Mouse (Mus musculus): Measurements from ENCODE around the gene Bcl2l11. TPM values are rescaled to one million over a fixed set of nuclear protein-coding genes. Genes with fewer than 3 reads are reported as not detected.
A peak's percentile ranks its signal among the peaks of the same experiment; 100 is the strongest.

Gene Bcl2l11
- total RNA-seq, 2 experiments from 2014 or later: 6.1 to 7.0 TPM

DNA sequence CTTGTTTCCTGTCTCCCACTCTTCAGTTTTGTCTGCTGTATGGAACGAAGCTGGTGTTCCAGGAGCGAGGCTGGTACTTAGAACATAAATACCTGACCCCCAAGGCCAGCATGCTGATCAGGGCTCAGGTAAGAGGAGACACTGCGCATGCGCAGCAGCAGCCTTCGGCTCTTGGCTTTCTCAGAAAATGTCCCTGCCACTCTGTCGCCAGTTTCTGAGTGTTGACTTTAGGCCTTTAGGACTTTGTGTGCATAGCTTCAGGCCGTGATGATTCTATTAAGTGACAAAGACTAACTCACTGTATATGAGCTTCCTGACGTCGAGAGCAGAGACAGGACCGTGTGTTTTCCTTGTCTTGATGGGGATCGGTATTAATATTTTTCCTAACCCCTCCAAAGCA, 20.2 kb upstream of the Bcl2l11 start:
- no peak for DNase-seq (ENCODE audit: low spot score in 2 of 2)

DNA sequence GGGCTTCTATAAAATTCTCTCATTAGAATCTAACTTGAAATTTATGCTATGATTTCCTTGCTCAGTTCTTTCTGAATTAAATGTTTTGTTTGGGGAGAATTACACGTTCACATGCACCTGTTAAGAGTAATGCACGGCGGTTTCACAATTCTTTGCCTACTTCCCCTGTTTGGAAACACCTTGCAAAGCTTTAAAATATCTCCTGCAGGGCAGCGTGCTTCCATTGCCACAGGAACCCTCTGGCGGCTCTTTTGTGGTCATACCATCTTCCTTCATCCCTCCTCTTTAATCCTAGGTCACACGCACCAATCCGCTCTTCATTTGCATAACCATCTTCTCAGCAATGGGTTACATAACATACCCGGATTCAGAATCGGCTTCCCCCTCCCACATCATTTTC, 14.3 kb upstream of the Bcl2l11 start:
- DNase-seq (ENCODE audit: low spot score in 2 of 2): no peak

DNA sequence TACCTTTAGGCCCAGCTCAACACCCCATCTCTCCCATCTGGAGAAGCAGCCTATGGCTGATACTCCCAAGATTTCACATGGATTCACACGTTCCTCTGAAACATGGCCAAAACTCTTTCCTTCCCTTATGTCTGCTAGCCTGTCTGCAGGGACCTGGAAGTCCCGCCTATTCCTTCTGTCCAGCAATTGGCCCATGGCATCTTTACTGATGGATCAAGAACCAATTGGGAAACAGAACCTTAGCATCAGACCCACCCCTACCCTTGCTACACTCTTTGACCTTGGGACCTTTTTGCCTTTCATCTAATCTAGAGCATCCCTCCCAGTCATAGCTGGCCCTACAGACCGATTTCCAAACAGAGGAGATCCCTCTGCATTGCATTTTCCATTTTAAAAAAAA, 11.2 kb upstream of the Bcl2l11 start:
- no peak for DNase-seq (ENCODE audit: low spot score in 2 of 2)

DNA sequence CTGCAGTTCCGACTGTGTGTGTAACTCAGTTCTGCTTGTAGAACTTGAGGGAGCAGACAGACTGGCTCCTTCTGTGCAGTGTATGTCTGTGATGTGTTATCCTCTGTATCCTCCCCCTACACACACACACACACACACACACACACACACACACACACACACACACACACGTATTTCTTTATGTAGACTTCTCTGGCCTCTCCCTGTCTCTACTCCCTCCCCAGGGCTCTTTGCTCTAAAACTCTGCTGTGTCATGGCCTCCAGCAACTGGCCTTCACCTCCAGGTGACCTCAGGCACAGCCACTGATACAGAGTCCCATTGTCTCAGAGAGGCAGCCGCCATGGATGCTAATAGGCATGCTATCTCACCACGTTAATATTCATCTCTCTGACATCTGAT, 10.3 kb upstream of the Bcl2l11 start:
- DNase-seq (ENCODE audit: low spot score in 2 of 2): no peak

DNA sequence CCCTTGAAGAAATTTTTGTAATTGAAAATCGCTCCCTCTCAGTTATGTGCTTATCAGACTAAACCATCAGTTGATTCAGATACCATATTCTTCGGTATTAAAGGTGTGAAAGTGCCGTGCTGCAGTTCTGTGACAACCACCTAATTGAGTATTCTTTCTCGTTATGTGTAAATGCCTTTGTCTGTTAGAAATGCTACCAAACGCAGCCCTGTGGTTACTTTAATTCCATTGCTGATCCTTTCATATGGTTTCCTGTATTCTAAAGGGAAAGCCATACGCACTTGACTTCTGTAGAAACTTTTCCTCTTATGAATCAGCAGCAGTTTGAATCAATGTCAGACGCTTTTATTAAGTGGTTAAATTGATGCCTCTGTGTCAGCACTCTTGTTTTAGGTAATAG, 8.2 kb upstream of the Bcl2l11 start:
- no peak for DNase-seq (ENCODE audit: low spot score in 2 of 2)

DNA sequence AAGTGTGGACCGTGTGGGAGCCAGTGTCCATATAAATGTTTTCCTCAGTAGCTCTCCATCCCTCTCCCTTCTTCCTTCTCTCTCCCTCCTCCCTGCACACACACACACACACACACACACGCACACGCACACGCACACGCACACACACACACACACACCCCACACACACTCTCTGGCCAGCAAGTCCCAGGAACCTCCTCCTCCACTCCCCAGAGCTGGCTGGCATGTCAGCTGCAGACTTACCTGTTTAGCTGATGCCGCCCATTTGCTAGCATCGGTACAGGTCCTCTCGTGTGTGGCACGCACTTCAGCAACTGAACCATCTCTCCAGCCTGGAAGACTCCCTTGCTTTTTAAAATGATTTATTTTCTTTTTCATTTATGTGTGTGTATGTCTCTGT, 6.9 kb upstream of the Bcl2l11 start:
- no peak for DNase-seq (ENCODE audit: low spot score in 2 of 2)

DNA sequence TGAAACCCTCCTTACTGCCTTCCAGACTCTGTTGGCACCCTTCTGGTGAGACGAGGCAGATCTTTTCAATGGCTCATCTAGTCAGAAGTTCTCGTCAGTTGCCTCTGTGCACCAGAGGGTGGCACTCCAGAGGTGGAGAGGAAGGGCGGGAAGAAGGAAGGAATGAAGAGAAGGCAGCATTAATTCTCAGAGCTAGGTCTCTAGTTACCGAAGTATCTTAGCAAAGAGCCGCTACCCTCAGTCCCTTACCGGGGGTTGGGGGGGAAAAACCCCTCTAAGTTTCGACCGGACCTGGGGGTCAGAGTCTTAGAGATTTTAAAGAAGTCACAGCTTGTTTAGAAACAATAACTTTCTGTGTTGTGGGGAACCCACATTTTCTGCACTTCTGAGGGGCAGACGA, 3.3 kb upstream of the Bcl2l11 start:
- DNase-seq (ENCODE audit: low spot score in 2 of 2): peak; percentile 33 to 60

DNA sequence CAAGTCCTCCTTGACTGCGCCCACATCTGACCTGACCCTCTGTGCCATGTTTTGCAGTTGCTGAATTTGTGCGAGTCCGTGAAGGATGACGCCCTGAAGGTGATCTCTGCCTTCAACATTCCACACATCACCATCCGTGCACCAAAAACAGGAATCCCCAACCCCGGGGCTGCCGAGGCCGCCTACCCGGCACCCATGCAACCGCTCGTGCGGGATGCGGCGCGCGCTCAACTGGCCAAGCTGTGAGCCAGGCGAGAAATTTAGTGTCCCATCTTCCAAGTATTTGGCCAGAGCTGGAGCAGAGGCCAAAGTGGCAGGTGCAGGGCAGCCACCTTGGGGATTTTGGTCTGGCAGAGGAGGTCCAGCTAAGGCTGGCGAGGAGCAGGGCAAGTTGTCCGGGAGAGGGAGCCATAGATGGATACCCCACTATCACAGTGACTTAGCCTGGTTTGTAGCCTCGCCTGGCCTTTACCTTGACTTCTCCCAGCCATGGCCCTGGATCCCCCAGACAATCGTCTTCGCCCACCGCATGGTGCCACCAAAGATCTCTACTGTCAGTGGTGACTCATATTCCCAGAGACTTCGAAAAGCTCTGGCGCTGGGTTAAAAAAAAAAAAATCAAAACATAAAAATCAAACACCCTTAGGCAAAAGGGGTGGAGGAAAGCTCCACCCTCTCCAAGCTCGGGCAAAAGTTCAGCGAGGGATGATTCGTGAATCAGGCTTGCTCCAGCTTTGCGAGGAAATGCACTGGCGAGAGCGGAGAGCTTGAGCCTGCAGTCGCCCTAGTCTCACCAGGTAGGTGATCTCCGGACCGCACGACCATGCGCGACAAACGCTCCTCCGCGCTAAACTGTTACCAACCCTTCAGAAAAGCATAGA, 2.7 kb upstream of the Bcl2l11 start:
- DNase-seq (ENCODE audit: low spot score in 2 of 2): no peak

DNA sequence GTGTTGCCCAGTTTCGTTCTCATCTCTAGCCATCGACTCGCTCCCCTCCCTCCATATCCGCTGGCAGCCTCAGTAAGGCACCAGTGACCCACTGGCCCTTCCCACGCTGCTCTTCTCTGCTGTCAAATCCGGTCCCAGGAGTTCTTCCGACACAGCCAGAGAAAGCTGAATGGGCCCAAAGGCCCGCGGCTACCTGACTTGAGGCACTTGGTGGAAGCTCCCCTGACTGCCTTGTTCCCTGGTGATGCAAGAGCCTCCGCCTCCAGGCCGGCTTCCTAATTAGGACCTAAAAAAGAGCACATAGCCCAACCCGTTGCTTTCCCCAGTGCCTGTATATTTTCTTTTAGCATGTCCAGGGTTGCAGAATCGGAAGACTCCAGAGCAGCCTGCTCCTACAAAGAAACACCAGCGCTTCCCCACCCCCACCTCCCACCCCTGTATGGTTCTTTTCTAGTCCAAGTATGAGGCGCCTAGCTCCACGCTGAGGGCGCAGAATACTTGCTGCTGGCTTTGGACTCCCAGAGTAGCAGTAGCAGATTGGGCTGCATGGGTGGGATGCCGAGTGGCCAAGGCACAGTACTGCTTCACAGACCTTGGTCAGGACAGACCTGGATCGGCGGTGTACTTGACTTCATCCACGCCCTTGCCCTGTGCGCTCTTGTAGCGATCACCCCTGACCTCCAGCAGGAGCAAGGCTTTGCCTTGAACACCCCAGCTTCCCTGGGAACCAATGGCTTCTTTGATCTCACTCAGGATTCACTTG, 1.7 kb upstream of the Bcl2l11 start:
- peak in 1 of 2 experiments; percentile 20 for DNase-seq (ENCODE audit: low spot score in 2 of 2)

DNA sequence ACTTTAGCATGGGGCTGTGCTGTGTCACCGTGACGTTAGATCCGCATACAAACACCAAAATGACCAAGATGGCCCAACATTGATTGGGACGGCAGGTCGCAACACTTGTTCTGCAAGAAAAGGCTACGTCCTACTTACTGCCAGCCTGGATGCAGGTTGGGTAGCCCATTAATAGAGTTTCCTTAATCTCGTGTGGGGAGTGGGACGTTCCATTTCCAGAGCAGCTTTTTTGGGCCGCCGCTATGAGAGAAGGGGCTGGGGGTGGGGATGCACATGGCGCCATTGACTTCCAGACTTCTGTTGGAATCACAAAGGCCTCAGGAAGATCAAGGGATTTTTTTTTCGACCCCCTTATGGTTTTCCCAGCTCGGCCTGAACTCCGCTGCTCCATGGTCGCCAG, 1.1 kb upstream of the Bcl2l11 start:
- no peak for DNase-seq (ENCODE audit: low spot score in 2 of 2)

DNA sequence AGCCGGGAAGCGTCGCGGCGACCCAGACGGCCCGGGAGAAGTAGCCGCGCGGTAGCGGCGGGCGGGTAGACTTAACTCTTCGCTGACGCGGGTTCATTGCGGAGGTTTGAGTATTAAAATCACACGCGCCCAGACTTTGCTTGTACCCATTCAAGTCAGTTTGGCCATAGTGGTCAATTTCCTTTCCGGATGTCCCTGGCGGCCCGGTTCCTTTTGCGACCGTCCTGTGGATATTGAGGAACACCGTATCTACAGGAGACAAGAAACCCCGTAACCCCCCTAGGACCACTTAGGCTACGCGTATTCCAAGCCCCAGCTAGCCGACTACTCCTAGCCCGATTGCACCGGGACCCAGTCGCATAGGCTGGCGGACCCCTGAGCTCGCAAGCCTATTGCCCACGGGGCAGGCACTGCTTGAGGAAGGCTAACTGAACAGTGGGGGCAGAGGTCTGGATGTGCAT, 783 bp downstream of the Bcl2l11 start:
- DNase-seq (ENCODE audit: low spot score in 2 of 2): peak in 1 of 2 experiments; percentile 7

DNA sequence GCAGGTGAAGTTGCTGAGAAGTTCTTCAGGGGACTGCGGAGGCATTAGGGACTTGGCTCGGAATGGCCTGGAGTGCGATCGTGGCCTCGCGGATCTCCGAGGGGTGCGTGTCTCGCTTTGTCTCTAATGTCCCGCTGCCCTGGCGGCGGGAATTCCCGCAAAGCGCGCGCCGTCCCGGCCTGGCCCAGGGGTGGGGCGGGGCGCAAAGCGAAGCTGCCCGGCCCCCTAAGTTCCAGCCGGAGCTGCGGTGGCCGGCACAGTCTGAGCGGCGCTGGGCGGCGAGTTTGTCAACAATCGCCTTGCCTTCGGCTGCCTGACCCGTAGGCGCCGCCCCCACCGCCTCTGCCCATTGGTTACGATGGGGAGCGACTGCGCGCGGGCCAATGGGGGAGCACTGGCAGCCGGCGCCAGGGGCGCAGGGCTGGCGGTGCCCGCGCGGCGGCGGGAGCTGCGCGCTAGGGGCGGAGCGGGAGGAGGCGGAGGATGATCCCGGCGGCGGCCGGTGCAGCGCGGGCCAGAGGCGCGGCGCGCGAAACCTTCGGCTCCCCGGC, 1.4 kb downstream of the Bcl2l11 start:
- DNase-seq (ENCODE audit: low spot score in 2 of 2): peak; percentile 77 to 87

DNA sequence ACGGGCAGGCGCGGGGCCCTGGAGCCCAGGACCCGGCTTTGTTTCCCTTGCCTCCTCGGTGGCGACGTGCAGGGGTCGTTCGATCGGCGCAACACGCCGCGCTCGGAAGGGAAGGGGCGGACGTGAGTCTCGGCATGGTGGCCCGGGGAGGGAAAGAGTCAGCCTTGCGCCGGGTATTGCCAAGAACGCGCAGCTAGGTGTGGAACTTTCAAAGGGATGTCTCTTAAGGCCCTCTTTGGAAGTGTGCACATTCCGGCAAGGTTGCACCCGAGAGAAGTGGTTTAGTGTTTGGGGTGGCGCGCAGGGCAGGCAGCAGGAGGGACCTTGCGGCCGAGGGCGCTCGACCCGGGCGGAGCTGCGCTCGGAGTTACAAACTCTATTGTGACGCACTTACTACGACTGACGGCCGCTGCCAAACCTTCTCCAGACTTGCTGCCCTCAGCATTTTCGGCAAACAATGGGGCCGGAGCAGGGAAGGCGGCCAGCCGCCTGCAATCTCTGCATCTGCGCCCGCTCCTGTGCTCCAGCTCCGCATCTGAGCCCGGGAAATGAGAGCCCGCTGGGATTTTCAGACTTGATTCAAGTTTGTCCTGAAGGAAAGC, 2.0 kb downstream of the Bcl2l11 start:
- DNase-seq (ENCODE audit: low spot score in 2 of 2): peak in 1 of 2 experiments; percentile 52

DNA sequence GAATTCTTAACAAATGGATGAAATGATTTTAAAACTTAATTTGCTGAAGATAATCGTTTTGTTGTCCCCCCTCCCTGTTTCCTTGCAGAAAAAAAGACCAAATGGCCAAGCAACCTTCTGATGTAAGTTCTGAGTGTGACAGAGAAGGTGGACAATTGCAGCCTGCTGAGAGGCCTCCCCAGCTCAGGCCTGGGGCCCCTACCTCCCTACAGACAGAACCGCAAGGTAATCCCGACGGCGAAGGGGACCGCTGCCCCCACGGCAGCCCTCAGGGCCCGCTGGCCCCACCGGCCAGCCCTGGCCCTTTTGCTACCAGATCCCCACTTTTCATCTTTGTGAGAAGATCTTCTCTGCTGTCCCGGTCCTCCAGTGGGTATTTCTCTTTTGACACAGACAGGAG, 2.7 kb downstream of the Bcl2l11 start:
- DNase-seq (ENCODE audit: low spot score in 2 of 2): no peak

DNA sequence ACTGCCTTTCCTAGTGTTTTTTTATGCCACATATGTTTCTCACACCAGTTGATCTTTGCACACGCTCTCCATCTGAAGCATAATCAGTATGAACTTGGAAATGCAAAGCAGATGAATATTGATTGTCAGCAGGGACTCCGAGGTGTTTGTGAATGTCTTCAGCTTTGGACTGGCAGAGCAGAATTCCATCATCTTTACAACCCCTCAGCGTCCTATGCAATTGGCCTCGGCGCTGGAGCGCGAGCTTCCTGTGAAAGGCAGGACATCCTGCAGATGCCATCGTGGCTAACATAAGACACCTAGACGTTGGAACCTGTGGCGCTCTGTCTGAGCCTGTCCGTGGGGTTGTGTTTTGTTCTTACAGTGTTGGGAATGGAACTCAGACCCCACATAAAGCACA, 5.7 kb downstream of the Bcl2l11 start:
- no peak for DNase-seq (ENCODE audit: low spot score in 2 of 2)

DNA sequence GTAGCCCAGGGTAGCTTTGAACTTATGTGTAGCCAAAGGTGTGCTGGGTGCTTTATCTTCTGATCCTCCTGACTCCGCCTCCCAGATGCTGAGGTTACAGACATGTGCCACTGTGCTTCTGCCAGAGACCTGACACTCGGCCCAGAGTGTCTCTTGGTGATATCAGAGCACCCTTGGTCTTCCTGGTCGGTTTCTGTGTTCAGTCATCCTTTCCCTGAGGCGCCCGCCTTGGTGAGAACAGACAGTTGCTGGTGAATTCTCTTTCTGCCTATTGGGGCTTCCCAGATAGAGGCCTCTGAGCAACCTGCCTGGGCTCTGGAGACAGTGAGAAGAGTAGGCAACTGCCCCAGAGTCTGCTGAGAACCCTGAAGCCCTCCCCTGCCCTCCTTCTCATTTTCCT, 6.8 kb downstream of the Bcl2l11 start:
- no peak for DNase-seq (ENCODE audit: low spot score in 2 of 2)

DNA sequence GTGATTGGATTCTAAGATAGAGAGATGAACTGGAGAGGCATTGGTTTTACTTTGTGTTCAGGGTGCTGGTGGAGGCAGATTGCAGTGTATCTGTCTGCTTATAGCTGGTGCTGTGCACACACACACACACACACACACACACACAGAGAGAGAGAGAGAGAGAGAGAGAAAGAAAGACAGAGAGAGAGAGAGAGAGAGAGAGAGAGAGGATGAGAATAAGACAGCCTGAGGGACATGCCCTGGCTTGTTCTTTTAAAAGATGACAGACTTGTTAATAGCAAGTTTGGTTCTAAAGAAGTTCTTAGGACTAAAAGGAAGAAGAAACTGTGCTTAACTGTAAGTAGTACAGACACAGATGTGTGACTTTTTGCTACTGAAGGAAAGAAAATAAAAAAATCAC, 8.0 kb downstream of the Bcl2l11 start:
- no peak for DNase-seq (ENCODE audit: low spot score in 2 of 2)

DNA sequence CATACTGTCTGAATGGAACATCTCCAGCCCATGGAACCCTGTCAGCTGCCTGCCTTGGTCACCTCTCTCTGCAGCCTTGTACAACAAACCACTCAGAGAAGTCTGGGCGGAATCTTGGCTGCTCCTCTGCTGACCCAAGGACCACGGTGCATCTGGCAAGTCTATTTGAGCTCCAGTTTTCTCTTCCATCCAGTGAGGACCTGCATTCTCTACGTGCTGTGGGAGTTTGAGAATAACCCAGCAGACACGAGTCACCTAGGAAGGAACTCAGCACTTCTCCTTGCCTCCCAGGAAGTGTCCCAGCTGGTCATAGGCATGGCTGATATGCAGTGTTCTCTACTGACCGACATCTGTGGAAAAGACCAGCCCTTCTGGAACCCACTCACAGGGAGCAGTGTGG, 8.6 kb downstream of the Bcl2l11 start:
- no peak for DNase-seq (ENCODE audit: low spot score in 2 of 2)

DNA sequence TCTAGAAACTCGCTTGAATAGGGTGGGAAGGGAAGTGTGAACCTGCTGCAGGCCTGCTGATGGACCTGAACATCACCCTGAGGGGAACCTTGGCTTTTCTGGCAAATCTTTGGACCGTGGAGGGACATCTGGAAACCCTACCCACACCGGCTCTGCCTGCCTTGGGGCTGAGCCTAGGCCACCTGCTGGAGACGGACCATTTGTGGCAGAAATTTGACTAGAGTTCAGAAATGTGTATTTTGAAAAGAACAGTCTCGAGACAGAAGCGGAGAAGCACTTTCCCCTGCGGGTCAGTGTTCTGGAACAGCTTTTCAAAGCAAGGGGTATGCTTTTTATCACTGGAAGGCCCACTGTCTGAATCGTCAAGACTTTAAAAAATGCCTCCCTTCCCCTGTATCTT, 9.1 kb downstream of the Bcl2l11 start:
- no peak for DNase-seq (ENCODE audit: low spot score in 2 of 2)

DNA sequence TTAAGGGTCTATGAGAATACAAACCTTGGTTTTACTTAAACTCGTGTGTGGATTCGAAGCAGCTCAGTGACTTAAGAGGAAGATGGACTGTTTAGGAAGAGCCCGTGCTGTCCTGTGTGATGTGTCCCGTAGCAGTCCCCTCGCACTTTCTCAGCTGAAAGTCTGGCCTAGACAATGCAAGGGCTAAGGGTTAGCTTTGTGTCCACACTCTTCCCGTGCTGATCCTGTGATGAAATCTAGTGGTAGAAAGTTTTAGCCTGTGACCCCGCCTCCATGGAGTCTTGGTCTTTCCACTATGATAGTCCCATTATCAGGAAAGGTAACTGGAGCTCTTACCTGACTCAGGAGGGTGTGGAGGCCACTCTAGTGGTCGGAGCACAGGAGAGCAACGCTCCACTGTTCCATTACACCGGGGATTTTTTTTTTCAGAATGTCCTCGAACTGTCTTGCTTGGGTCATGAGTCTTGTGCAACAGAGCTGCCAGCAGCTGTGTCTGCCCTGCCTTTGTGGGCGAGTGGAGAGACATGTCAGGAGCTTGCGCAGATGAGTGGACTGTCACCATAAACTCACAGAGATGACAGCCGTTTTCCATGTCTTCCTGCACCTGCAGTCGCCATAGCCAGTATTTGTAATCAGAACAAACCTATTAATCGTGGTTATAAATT, 11.1 kb downstream of the Bcl2l11 start:
- no peak for DNase-seq (ENCODE audit: low spot score in 2 of 2)
